Mouse (Mus musculus) limb, embryonic 14.5 days (tissue): ENCODE data around the gene Tspan14. TPM values are rescaled to one million over a fixed set of nuclear protein-coding genes. Genes with fewer than 3 reads are reported as not detected.
A peak's percentile ranks its signal among the peaks of the same experiment; 100 is the strongest.

Experiments used
- ATAC-seq: fragments of 200-750 bp; cut with Nextera tagmentation; 2 replicates; pipeline ENCODE4 v1.8.0; 2017; ENCODE audit warnings: low read depth, moderate number of reproducible peaks, moderate TSS enrichment; ENCODE audit not compliant: low FRiP score
- DNase-seq: peaks from one replicate; pipeline ENCODE4 v3.0.0-alpha.2; 2015; ENCODE audit warnings: low spot score
- H3K27ac ChIP-seq: fragments of 300-500 bp; sonication (generic); replicated peaks from 2 replicates; pipeline ENCODE4 v1.5.1; 2014; ENCODE audit warnings: low read depth, mild to moderate bottlenecking, low read length, moderate library complexity, mixed read lengths
- H3K27me3 ChIP-seq: fragments of 300-500 bp; sonication (generic); 2 replicates; pipeline ENCODE4 v1.6.1; 2014; ENCODE audit warnings: low read length, mixed read lengths; ENCODE audit not compliant: control insufficient read depth, insufficient read depth
- H3K36me3 ChIP-seq: fragments of 300-500 bp; sonication (generic); 2 replicates; pipeline ENCODE4 v1.6.1; 2014; ENCODE audit warnings: mild to moderate bottlenecking, low read length, moderate library complexity, mixed read lengths; ENCODE audit not compliant: control insufficient read depth, insufficient read depth
- H3K4me1 ChIP-seq: fragments of 300-500 bp; sonication (generic); 2 replicates; pipeline ENCODE4 v1.6.1; 2014; ENCODE audit warnings: antibody characterized with exemption, low read length, mixed read lengths; ENCODE audit not compliant: control insufficient read depth, insufficient read depth
- H3K4me2 ChIP-seq: fragments of 300-500 bp; sonication (generic); replicated peaks from 2 replicates; pipeline ENCODE4 v1.6.1; 2014; ENCODE audit warnings: low read depth, mild to moderate bottlenecking, low read length, moderate library complexity; ENCODE audit not compliant: severe bottlenecking
- H3K4me3 ChIP-seq: fragments of 300-500 bp; sonication (generic); replicated peaks from 2 replicates; pipeline ENCODE4 v1.5.1; 2014; ENCODE audit warnings: low read length
- H3K9ac ChIP-seq: fragments of 300-500 bp; sonication (generic); 2 replicates; pipeline ENCODE4 v1.6.1; 2014; ENCODE audit warnings: mild to moderate bottlenecking, low read depth, low read length, moderate library complexity; ENCODE audit not compliant: severe bottlenecking
- H3K9me3 ChIP-seq: fragments of 300-500 bp; sonication (generic); 2 replicates; pipeline ENCODE4 v1.6.1; 2016; ENCODE audit warnings: low read length; ENCODE audit not compliant: control insufficient read depth
- POLR2A ChIP-seq: fragments of 200-500 bp; IDR thresholded peaks from 2 replicates; pipeline ENCODE4 v1.8.0; 2012; ENCODE audit warnings: inconsistent platforms, mild to moderate bottlenecking, moderate library complexity, borderline replicate concordance; ENCODE audit not compliant: insufficient read depth, insufficient read length; ENCODE audit errors: extremely low read depth
- WGBS: fragments of 180-500 bp; shearing (Covaris S2); extraction: QIAGEN DNeasy Blood & Tissue Kit; methylation state at CpG from one replicate; pipeline ENCODE4 v1.1.7; 2014; 5-methylcytosine and 5-hydroxymethylcytosine counted together
- polyA plus RNA-seq, 2 experiments: library from polyadenylated mRNA; depleted of rRNA in 1 of 2; stranded (reverse) in 1 of 2; unstranded in 1 of 2; fragments of >200 nt; fragmentation: Nextera tagmentation in 1 of 2; extraction: Ambion mirVana in 1 of 2; gene quantifications; 2 replicates each; pipeline versions ENCODE4 v1.2.1 to v1.2.3; 2012 to 2014

Gene Tspan14
- polyA plus RNA-seq, 2 experiments: 75.2 to 75.5 TPM

GRCm38 (mm10) chr14:40885752-40886151 is 80.9 kb downstream of the Tspan14 start:
- no peak overlapping the region for H3K4me2 ChIP-seq
- no peak overlapping the region for H3K9ac ChIP-seq
- no peaks in the 10 kb centered on the region for H3K9me3 ChIP-seq
- no peaks in the 10 kb centered on the region for H3K4me1 ChIP-seq
- H3K4me3 ChIP-seq: no peak overlapping the region
- ATAC-seq: no peak
- H3K27ac ChIP-seq: no peak overlapping the region
- DNase-seq: no peak
- H3K36me3 ChIP-seq: no peaks in the 10 kb centered on the region
- no peak for TF ChIP-seq POLR2A
- WGBS: 76% methylated on average over 1 of the region's 1 CpGs
- no peaks in the 10 kb centered on the region for H3K27me3 ChIP-seq

GRCm38 (mm10) chr14:40885225-40885624 is 81.4 kb downstream of the Tspan14 start:
- DNase-seq (peak; percentile 14), ATAC-seq (no peak)
- Histone ChIP-seq H3K4me1 (no peaks in the 10 kb centered on the region), H3K9ac (no peak overlapping the region), H3K36me3 (no peaks in the 10 kb centered on the region), H3K27me3 (no peaks in the 10 kb centered on the region), H3K9me3 (no peaks in the 10 kb centered on the region), H3K4me2 (no peak overlapping the region), H3K27ac (no peak overlapping the region), H3K4me3 (no peak overlapping the region)
- WGBS: 7% methylated on average over 4 of the region's 4 CpGs
- TF ChIP-seq POLR2A: no peak

DNA sequence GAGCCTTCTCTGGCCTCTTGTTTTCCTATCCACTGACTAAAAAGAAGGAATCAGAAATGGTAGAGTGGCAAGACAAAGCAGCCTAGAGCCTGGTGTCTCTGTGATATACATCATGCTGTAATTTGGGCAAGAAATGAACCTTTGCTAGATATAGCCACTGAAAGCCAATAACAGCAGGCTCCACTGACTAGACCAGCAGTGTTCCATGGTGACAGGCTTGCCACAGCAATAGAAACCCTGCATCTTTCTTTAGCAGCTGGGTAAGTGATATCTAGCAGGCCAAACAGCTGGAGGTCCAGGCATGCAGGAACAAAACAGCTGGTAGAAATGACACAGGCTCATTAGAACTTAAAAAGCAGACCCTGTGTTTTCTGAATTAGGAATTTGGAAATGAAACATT is 92.0 kb downstream of the Tspan14 start:
- ATAC-seq (0 out of 2 replicates have a peak, but pooled peaks have one; percentile 57), DNase-seq (no peak)
- TF ChIP-seq POLR2A: no peak
- H3K4me3 ChIP-seq: no peak overlapping the region
- no peak overlapping the region for H3K9ac ChIP-seq
- H3K4me1 ChIP-seq: no peaks in the 10 kb centered on the region
- no peak overlapping the region for H3K4me2 ChIP-seq
- no peak overlapping the region for H3K27ac ChIP-seq
- no peaks in the 10 kb centered on the region for H3K27me3 ChIP-seq
- H3K36me3 ChIP-seq: no peaks in the 10 kb centered on the region
- H3K9me3 ChIP-seq: no peaks in the 10 kb centered on the region

DNA sequence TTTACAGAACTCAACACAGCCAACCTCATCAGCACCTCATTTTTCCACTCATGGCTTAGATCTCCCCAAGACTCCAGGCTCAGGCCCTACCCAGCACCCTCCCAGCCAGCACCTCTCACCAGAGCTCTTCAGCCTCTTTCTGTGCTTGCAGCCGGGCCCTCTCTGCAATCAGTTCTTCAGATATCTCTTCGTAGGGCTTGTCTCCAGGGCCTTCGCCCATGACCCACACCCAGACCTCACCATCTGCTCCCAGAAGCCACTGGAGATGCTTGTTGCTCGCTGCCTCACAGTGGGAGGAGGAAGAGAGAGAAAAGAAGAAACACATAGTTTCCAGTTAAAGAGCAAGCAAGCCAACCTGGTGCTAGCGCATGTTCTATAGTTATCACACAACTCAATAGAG is 92.6 kb downstream of the Tspan14 start:
- no peak overlapping the region for H3K4me3 ChIP-seq
- H3K9me3 ChIP-seq: no peaks in the 10 kb centered on the region
- no peak for TF ChIP-seq POLR2A
- H3K36me3 ChIP-seq: no peaks in the 10 kb centered on the region
- H3K9ac ChIP-seq: no peak overlapping the region
- 86% methylated on average over 5 of the region's 5 CpGs for WGBS
- no peak overlapping the region for H3K4me2 ChIP-seq
- no peak for ATAC-seq
- H3K27ac ChIP-seq: no peak overlapping the region
- no peak for DNase-seq
- H3K4me1 ChIP-seq: no peaks in the 10 kb centered on the region
- H3K27me3 ChIP-seq: no peaks in the 10 kb centered on the region

GRCm38 (mm10) chr14:40870598-40870997 is 96.0 kb downstream of the Tspan14 start:
- H3K27me3 ChIP-seq: no peaks in the 10 kb centered on the region
- H3K9me3 ChIP-seq: no peaks in the 10 kb centered on the region
- no peak overlapping the region for H3K4me2 ChIP-seq
- TF ChIP-seq POLR2A: no peak
- ATAC-seq (no peak), DNase-seq (no peak)
- H3K27ac ChIP-seq: no peak overlapping the region
- H3K4me1 ChIP-seq: no peaks in the 10 kb centered on the region
- H3K9ac ChIP-seq: no peak overlapping the region
- no peaks in the 10 kb centered on the region for H3K36me3 ChIP-seq
- 58% methylated on average over 3 of the region's 3 CpGs for WGBS
- H3K4me3 ChIP-seq: no peak overlapping the region
